Mouse (Mus musculus): ENCODE results near the gene Fgfr2. TPM values are rescaled to one million over a fixed set of nuclear protein-coding genes. Genes with fewer than 3 reads are reported as not detected.

Gene Fgfr2
- polyA plus RNA-seq, 1 experiment: 14.7 TPM

DNA sequence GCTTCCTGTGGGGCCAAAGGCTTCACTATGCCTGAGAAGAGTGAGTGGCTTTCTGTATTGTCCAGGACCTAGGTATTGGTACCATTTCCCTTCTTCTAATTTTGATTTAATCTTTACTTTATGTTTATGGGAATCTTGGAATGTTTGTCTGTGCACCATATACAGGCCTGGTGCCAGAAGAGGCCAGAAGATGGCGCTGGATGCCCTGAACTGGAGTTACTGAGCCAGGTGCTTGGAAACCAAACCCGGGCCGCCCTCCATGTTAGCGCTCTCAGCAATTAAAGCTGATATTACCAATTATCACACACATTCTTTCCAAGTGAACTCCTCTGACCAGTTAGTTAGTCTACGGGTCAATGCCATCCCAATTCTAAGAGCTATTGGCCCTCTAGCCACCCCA is 68.7 kb downstream of the Fgfr2 start:
- H3K4me1 ChIP-seq (ENCODE audit: control insufficient read depth, insufficient read depth, insufficient read length, low read length): peaks cover 23% of the 10 kb centered on the region
- H3K4me3 ChIP-seq (ENCODE audit: low read depth, low read length): no peak overlapping the region
- no peaks in the 10 kb centered on the region for H3K27me3 ChIP-seq (ENCODE audit: control insufficient read depth, insufficient read depth, low read length)
- H3K36me3 ChIP-seq (ENCODE audit: control insufficient read depth, insufficient read depth, low read length): peaks cover 5% of the 10 kb centered on the region; the same call in 1 of the 2 replicates
- no peak overlapping the region for H3K27ac ChIP-seq (ENCODE audit: insufficient read depth, low read depth, low read length)
- WGBS: 90% methylated on average over 5 of the region's 5 CpGs
- TF ChIP-seq CTCF (IDR thresholded peaks at IDR 0.05; ENCODE audit: extremely low read depth, insufficient read length, insufficient replicate concordance, low read depth, low read length) (no peak; the same call in 1 of the 2 replicates), POLR2A (IDR thresholded peaks at IDR 0.05; ENCODE audit: low read depth, low read length) (no peak)

- no peak for TF ChIP-seq POLR2A (IDR thresholded peaks at IDR 0.05; ENCODE audit: low read depth, low read length)
- no peak for TF ChIP-seq CTCF (IDR thresholded peaks at IDR 0.05; ENCODE audit: extremely low read depth, insufficient read length, insufficient replicate concordance, low read depth, low read length)
- Histone ChIP-seq H3K36me3 (ENCODE audit: control insufficient read depth, insufficient read depth, low read length) (peaks cover 5% of the 10 kb centered on the region; the same call in 1 of the 2 replicates), H3K27me3 (ENCODE audit: control insufficient read depth, insufficient read depth, low read length) (no peaks in the 10 kb centered on the region), H3K27ac (ENCODE audit: insufficient read depth, low read depth, low read length) (no peak overlapping the region), H3K4me3 (ENCODE audit: low read depth, low read length) (no peak overlapping the region), H3K4me1 (ENCODE audit: control insufficient read depth, insufficient read depth, insufficient read length, low read length) (peaks cover 18% of the 10 kb centered on the region)
- WGBS: 79% methylated on average over 9 of the region's 9 CpGs
Observed at GRCm38 (mm10) chr7:133053757-133054156, 69.4 kb downstream of the Fgfr2 start.

- H3K4me1 ChIP-seq (ENCODE audit: control insufficient read depth, insufficient read depth, insufficient read length, low read length): peaks cover 16% of the 10 kb centered on the region
- 52% methylated on average over 8 of the region's 8 CpGs for WGBS
- no peaks in the 10 kb centered on the region for H3K27me3 ChIP-seq (ENCODE audit: control insufficient read depth, insufficient read depth, low read length)
- peak overlapping the region; percentile 6; the same call in 1 of the 2 replicates for H3K27ac ChIP-seq (ENCODE audit: insufficient read depth, low read depth, low read length)
- H3K36me3 ChIP-seq (ENCODE audit: control insufficient read depth, insufficient read depth, low read length): peaks cover 5% of the 10 kb centered on the region; the same call in 1 of the 2 replicates
- no peak overlapping the region for H3K4me3 ChIP-seq (ENCODE audit: low read depth, low read length)
- TF ChIP-seq POLR2A (IDR thresholded peaks at IDR 0.05; ENCODE audit: low read depth, low read length) (no peak), CTCF (IDR thresholded peaks at IDR 0.05; ENCODE audit: extremely low read depth, insufficient read length, insufficient replicate concordance, low read depth, low read length) (no peak)
Observed at GRCm38 (mm10) chr7:133052819-133053218, 70.3 kb downstream of the Fgfr2 start.

GRCm38 (mm10) chr7:133050681-133051080 is 72.5 kb downstream of the Fgfr2 start:
- TF ChIP-seq CTCF (IDR thresholded peaks at IDR 0.05; ENCODE audit: extremely low read depth, insufficient read length, insufficient replicate concordance, low read depth, low read length): no peak
- TF ChIP-seq POLR2A (IDR thresholded peaks at IDR 0.05; ENCODE audit: low read depth, low read length): no peak
- H3K4me3 ChIP-seq (ENCODE audit: low read depth, low read length): no peak overlapping the region
- WGBS: 25% methylated on average over 6 of the region's 6 CpGs
- peaks cover 2% of the 10 kb centered on the region; the same call in 1 of the 2 replicates for H3K36me3 ChIP-seq (ENCODE audit: control insufficient read depth, insufficient read depth, low read length)
- peaks cover 27% of the 10 kb centered on the region for H3K4me1 ChIP-seq (ENCODE audit: control insufficient read depth, insufficient read depth, insufficient read length, low read length)
- no peaks in the 10 kb centered on the region for H3K27me3 ChIP-seq (ENCODE audit: control insufficient read depth, insufficient read depth, low read length)
- H3K27ac ChIP-seq (ENCODE audit: insufficient read depth, low read depth, low read length): no peak overlapping the region; the same call in 1 of the 2 replicates

- Histone ChIP-seq H3K4me1 (ENCODE audit: control insufficient read depth, insufficient read depth, insufficient read length, low read length) (peaks cover 31% of the 10 kb centered on the region), H3K27ac (ENCODE audit: insufficient read depth, low read depth, low read length) (no peak overlapping the region), H3K27me3 (ENCODE audit: control insufficient read depth, insufficient read depth, low read length) (no peaks in the 10 kb centered on the region), H3K36me3 (ENCODE audit: control insufficient read depth, insufficient read depth, low read length) (peaks cover 2% of the 10 kb centered on the region; the same call in 1 of the 2 replicates), H3K4me3 (ENCODE audit: low read depth, low read length) (no peak overlapping the region)
- no peak for TF ChIP-seq POLR2A (IDR thresholded peaks at IDR 0.05; ENCODE audit: low read depth, low read length)
- TF ChIP-seq CTCF (IDR thresholded peaks at IDR 0.05; ENCODE audit: extremely low read depth, insufficient read length, insufficient replicate concordance, low read depth, low read length): no peak
- 67% methylated on average over 3 of the region's 3 CpGs for WGBS
Observed at GRCm38 (mm10) chr7:133048085-133048630, 75.0 kb downstream of the Fgfr2 start.

DNA sequence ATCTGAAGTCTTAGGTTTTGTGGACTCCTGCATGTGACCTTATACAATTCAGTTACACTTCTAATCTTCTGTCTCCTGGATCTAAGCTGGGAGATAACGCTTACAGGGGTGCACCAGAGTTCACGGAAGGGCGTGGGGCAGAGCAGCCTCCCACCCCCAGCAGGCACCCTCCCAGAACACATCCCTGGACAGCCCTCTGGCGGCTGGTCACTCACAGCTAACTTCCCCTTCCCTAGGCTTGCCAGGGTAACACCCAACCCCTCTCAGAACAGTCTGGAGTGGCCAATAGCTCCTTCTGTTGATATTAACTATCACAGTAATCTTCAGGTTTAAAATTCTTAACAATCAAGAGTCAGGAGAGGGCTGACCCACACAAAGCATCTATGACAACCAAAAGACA is 75.9 kb downstream of the Fgfr2 start:
- Histone ChIP-seq H3K4me1 (ENCODE audit: control insufficient read depth, insufficient read depth, insufficient read length, low read length) (peaks cover 29% of the 10 kb centered on the region), H3K27me3 (ENCODE audit: control insufficient read depth, insufficient read depth, low read length) (no peaks in the 10 kb centered on the region), H3K4me3 (ENCODE audit: low read depth, low read length) (no peak overlapping the region), H3K36me3 (ENCODE audit: control insufficient read depth, insufficient read depth, low read length) (peaks cover 2% of the 10 kb centered on the region; the same call in 1 of the 2 replicates), H3K27ac (ENCODE audit: insufficient read depth, low read depth, low read length) (no peak overlapping the region)
- WGBS: 48% methylated on average over 4 of the region's 4 CpGs
- TF ChIP-seq CTCF (IDR thresholded peaks at IDR 0.05; ENCODE audit: extremely low read depth, insufficient read length, insufficient replicate concordance, low read depth, low read length) (no peak), POLR2A (IDR thresholded peaks at IDR 0.05; ENCODE audit: low read depth, low read length) (no peak)

GRCm38 (mm10) chr7:133044721-133045120 is 78.4 kb downstream of the Fgfr2 start:
- peaks cover 32% of the 10 kb centered on the region for H3K4me1 ChIP-seq (ENCODE audit: control insufficient read depth, insufficient read depth, insufficient read length, low read length)
- H3K4me3 ChIP-seq (ENCODE audit: low read depth, low read length): no peak overlapping the region
- H3K36me3 ChIP-seq (ENCODE audit: control insufficient read depth, insufficient read depth, low read length): no peaks in the 10 kb centered on the region
- H3K27me3 ChIP-seq (ENCODE audit: control insufficient read depth, insufficient read depth, low read length): no peaks in the 10 kb centered on the region
- TF ChIP-seq POLR2A (IDR thresholded peaks at IDR 0.05; ENCODE audit: low read depth, low read length): no peak
- WGBS: 23% methylated on average over 4 of the region's 4 CpGs
- no peak overlapping the region for H3K27ac ChIP-seq (ENCODE audit: insufficient read depth, low read depth, low read length)

Measured in small intestine, adult 2 months (tissue).